In the genomic region with DNA sequence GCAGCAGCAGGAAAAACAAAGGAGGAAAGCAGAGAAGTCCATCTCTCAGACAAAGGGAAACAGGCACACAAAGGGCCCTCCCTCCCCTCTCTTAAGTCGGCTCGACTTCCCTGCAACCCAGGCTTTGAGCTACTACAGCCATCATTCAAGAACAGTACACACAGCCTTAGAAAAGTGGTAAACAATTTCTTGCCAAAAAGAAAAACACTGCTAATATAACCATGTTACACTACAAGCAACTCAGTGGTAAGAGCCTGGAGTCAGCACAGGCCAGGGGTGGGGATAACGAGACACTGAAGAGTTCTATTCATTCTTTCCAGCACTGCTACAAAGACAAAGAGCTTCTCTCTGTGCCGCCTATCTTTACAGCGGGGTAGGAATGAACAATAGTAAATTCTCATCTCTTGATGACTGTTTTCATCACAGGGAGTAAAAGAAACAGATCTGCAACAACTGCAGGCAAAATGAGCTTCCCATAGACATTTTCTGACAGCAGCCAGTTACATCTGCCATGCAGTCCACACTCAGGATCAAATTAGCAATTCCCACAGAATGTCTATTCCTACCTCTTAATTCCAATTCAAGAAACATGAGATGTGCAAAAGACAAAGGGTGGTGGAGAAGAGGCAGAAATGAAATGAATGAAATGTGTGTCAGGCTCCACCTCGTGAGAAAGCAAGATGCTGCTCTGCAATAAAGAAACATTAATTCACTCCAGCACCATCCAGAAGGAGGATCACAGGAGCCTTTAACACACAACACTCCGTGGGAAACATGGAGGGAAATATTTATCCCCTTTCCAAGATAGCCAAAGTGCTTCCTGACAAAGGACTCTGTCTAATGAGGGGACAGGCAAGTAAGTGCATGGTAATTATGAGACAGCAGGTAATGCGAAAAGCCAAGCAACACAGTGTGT, we compare ENCODE assay signal across 9 mouse cellular contexts.
DNase-seq lines count a peak whose midpoint lies in the region; ATAC-seq and TF ChIP-seq lines count a peak whose summit lies in the region.
"Had no signal": no experiment of that assay in that cellular context is flagged by ENCODE, and none has a peak within 500 bp of the region (broad histone marks: within the 10 kb centered on the region; RNA-seq: fewer than 3 reads in every experiment).

No protein-coding gene starts in this region.

- no peak for TF ChIP-seq POLR2A in kidney, adult 2 months (IDR thresholded peaks at IDR 0.05; ENCODE audit: low read depth, low read length)

- no peaks in the 10 kb centered on the region for H3K9me3 ChIP-seq in forebrain, embryonic 14.5 days (replicated peaks; ENCODE audit: control insufficient read depth, low read length)
- H3K9me3 ChIP-seq in midbrain, embryonic 13.5 days: no peaks in the 10 kb centered on the region
- H3K9me3 ChIP-seq: embryonic facial prominence, embryonic 15.5 days had no signal

- ATAC-seq in forebrain, embryonic 14.5 days: peak; percentile 83
- ATAC-seq in midbrain, embryonic 13.5 days: peak; percentile 79

- peak overlapping the region; percentile 77 for H3K27ac ChIP-seq in forebrain, embryonic 14.5 days (ENCODE audit: low read depth, low read length)
- peak overlapping the region; percentile 78 for H3K27ac ChIP-seq in midbrain, embryonic 13.5 days
- no peak overlapping the region for H3K27ac ChIP-seq in kidney, adult 2 months (ENCODE audit: insufficient read depth, low read depth, low read length)
- H3K27ac ChIP-seq: embryonic facial prominence, embryonic 15.5 days had no signal

- peaks cover 9% of the 10 kb centered on the region for H3K4me1 ChIP-seq in forebrain, embryonic 14.5 days (ENCODE audit: control insufficient read depth, insufficient read depth, low read length)
- H3K4me1 ChIP-seq in midbrain, embryonic 13.5 days (replicated peaks): peaks cover 13% of the 10 kb centered on the region
- H3K4me1 ChIP-seq in kidney, adult 2 months (ENCODE audit: control insufficient read depth, insufficient read depth, low read length): 0 out of 2 replicates have a peak, but pooled peaks cover 7% of the 10 kb centered on the region
- H3K4me1 ChIP-seq: embryonic facial prominence, embryonic 15.5 days had no signal

- WGBS in forebrain, embryonic 14.5 days: 13% methylated on average over 8 of the region's 8 CpGs
- WGBS in midbrain, embryonic 13.5 days: 13% methylated on average over 8 of the region's 8 CpGs
- WGBS in kidney, adult 2 months: 56% methylated on average over 8 of the region's 8 CpGs

- TF ChIP-seq CTCF in kidney, adult 2 months (conservative IDR thresholded peaks at IDR 0.05; ENCODE audit: insufficient read depth, insufficient read length, low read depth, low read length): no peak

- H3K36me3 ChIP-seq in forebrain, embryonic 14.5 days (ENCODE audit: control insufficient read depth, insufficient read depth, low read length): no peaks in the 10 kb centered on the region
- 0 out of 2 replicates have a peak, but pooled peaks cover 3% of the 10 kb centered on the region for H3K36me3 ChIP-seq in midbrain, embryonic 13.5 days
- no peaks in the 10 kb centered on the region for H3K36me3 ChIP-seq in kidney, adult 2 months (ENCODE audit: control insufficient read depth, insufficient read depth, low read length)
- H3K36me3 ChIP-seq: embryonic facial prominence, embryonic 15.5 days had no signal

- DNase-seq in layer of hippocampus, adult 9-11 months: peak; percentile 52
- no peak for DNase-seq in layer of hippocampus, postnatal 10 days (ENCODE audit: low spot score in 2 of 2)
- DNase-seq in forebrain, embryonic 14.5 days (ENCODE audit: low spot score): peak; percentile 47
- peak; percentile 78 for DNase-seq in telencephalon, adult 2 months (ENCODE audit: low read depth, low spot score)
- DNase-seq in thymus, postnatal 0 days (ENCODE audit: low spot score): no peak
- DNase-seq in adrenal gland, postnatal 14 days: no peak
- no peak for DNase-seq in kidney, adult 2 months

- peak overlapping the region; percentile 36 for H3K9ac ChIP-seq in forebrain, embryonic 14.5 days (ENCODE audit: low read length)
- peak overlapping the region; percentile 39; the same call in 1 of the 2 replicates for H3K9ac ChIP-seq in midbrain, embryonic 13.5 days (replicated peaks)
- H3K9ac ChIP-seq: embryonic facial prominence, embryonic 15.5 days had no signal

- H3K4me2 ChIP-seq in forebrain, embryonic 14.5 days (ENCODE audit: low read length): no peak overlapping the region
- H3K4me2 ChIP-seq in midbrain, embryonic 13.5 days (replicated peaks): no peak overlapping the region
- H3K4me2 ChIP-seq: embryonic facial prominence, embryonic 15.5 days had no signal

- H3K4me3 ChIP-seq in forebrain, embryonic 14.5 days (ENCODE audit: low read depth, low read length): no peak overlapping the region
- H3K4me3 ChIP-seq in midbrain, embryonic 13.5 days (replicated peaks): no peak overlapping the region
- no peak overlapping the region for H3K4me3 ChIP-seq in kidney, adult 2 months (ENCODE audit: insufficient read depth, low read depth, low read length)
- H3K4me3 ChIP-seq: embryonic facial prominence, embryonic 15.5 days had no signal

- no peaks in the 10 kb centered on the region for H3K27me3 ChIP-seq in forebrain, embryonic 14.5 days (replicated peaks; ENCODE audit: control insufficient read depth, insufficient read depth, low read length)
- no peaks in the 10 kb centered on the region for H3K27me3 ChIP-seq in midbrain, embryonic 13.5 days
- no peaks in the 10 kb centered on the region for H3K27me3 ChIP-seq in kidney, adult 2 months (replicated peaks; ENCODE audit: control insufficient read depth, insufficient read depth, low read length)
- H3K27me3 ChIP-seq: embryonic facial prominence, embryonic 15.5 days had no signal

Comparison
In these comparisons a context has a peak if more than half of its experiments do, and no peak if none do; other contexts are left out.
1. DNase-seq: peak in layer of hippocampus, adult 9-11 months (single experiment), forebrain, embryonic 14.5 days (single experiment) and telencephalon, adult 2 months (single experiment); none in layer of hippocampus, postnatal 10 days (0 of 2), thymus, postnatal 0 days (single experiment), adrenal gland, postnatal 14 days (single experiment) and kidney, adult 2 months (single experiment).